Mouse (Mus musculus) heart, postnatal 0 days (tissue): ENCODE measurements around the gene Gpr35. TPM values are rescaled to one million over a fixed set of nuclear protein-coding genes. Genes with fewer than 3 reads are reported as not detected.

Experiments used
- ATAC-seq: fragments of 200-750 bp; cut with Nextera tagmentation; 2 replicates; pipeline ENCODE4 v1.8.0; 2017; ENCODE audit warnings: low read depth, moderate number of reproducible peaks, moderate library complexity; ENCODE audit not compliant: insufficient read depth
- DNase-seq: peaks from one replicate; pipeline ENCODE4 v3.0.0-alpha.2; 2016; ENCODE audit warnings: low spot score
- H3K27ac ChIP-seq: fragments of 300-500 bp; sonication (generic); 2 replicates; pipeline ENCODE4 v1.5.1; 2014; ENCODE audit warnings: low read depth, mild to moderate bottlenecking
- H3K27me3 ChIP-seq: fragments of 300-500 bp; sonication (generic); 2 replicates; pipeline ENCODE4 v1.6.1; 2014; ENCODE audit warnings: low read length, mixed read lengths; ENCODE audit not compliant: control insufficient read depth, insufficient read depth
- H3K36me3 ChIP-seq: fragments of 300-500 bp; sonication (generic); replicated peaks from 2 replicates; pipeline ENCODE4 v1.6.1; 2014; ENCODE audit warnings: low read length, mixed read lengths; ENCODE audit not compliant: control insufficient read depth, insufficient read depth
- H3K4me1 ChIP-seq: fragments of 300-500 bp; sonication (generic); 2 replicates; pipeline ENCODE4 v1.6.1; 2014; ENCODE audit warnings: antibody characterized with exemption; ENCODE audit not compliant: control insufficient read depth, insufficient read depth
- H3K4me2 ChIP-seq: fragments of 300-500 bp; sonication (generic); 2 replicates; pipeline ENCODE4 v1.6.1; 2014; ENCODE audit warnings: low read depth, mild to moderate bottlenecking, low read length, moderate library complexity
- H3K4me3 ChIP-seq: fragments of 300-500 bp; sonication (generic); 2 replicates; pipeline ENCODE4 v1.5.1; 2014; ENCODE audit warnings: low read depth, low read length
- H3K9ac ChIP-seq: fragments of 300-500 bp; sonication (generic); replicated peaks from 2 replicates; pipeline ENCODE4 v1.6.1; 2014; ENCODE audit warnings: low read depth, low read length, mixed read lengths
- H3K9me3 ChIP-seq: fragments of 300-500 bp; sonication (generic); replicated peaks from 2 replicates; pipeline ENCODE4 v1.6.1; 2016; ENCODE audit warnings: low read length; ENCODE audit not compliant: control insufficient read depth
- CTCF ChIP-seq: IDR thresholded peaks from 2 replicates; pipeline ENCODE4 v1.5.1; 2016; ENCODE audit warnings: antibody characterized with exemption, control low read depth, low read depth
- EP300 ChIP-seq: IDR thresholded peaks from 2 replicates; pipeline ENCODE4 v1.6.1; 2016; ENCODE audit warnings: antibody characterized with exemption, low read depth
- WGBS: fragments of 180-500 bp; shearing (Covaris S2); extraction: QIAGEN DNeasy Blood & Tissue Kit; methylation state at CpG from one replicate; pipeline ENCODE4 v1.1.7; 2014; 5-methylcytosine and 5-hydroxymethylcytosine counted together
- polyA plus RNA-seq: library from polyadenylated mRNA; unstranded; fragments of >200 nt; fragmentation: Nextera tagmentation; extraction: Ambion mirVana; gene quantifications from 2 replicates; pipeline ENCODE4 v1.2.1, GENCODE M21; 2015
- total RNA-seq: library from RNA; depleted of rRNA; stranded (reverse); fragments of >200 nt; gene quantifications from 2 replicates; pipeline ENCODE4 v1.2.3, GENCODE M21; 2014; ENCODE audit warnings: low replicate concordance

Gene Gpr35
- total and polyA plus RNA-seq, 2 experiments from 2014 or later: 0.23 to 0.34 TPM

GRCm38 (mm10) chr1:92934182-92934827 lies 16.4 kb upstream of the Gpr35 start, which contains the start of gene Capn10:
Gene Capn10 (plus strand): TSS chr1:92934376.
- peaks cover 23% of the 10 kb centered on the region for H3K4me1 ChIP-seq
- ATAC-seq (peak; percentile 98), DNase-seq (peak; percentile 95)
- peak within 1 kb of the TSS; percentile 70 for H3K4me3 ChIP-seq
- TF ChIP-seq EP300 (peak; percentile 81), CTCF (no peak)
- peak within 1 kb of the TSS; percentile 98 for H3K4me2 ChIP-seq
- no peaks in the 10 kb centered on the region for H3K9me3 ChIP-seq
- WGBS: under 1% methylated on average over 45 of the region's 45 CpGs
- H3K27ac ChIP-seq: peak within 1 kb of the TSS; percentile 93
- H3K27me3 ChIP-seq: no peaks in the 10 kb centered on the region
- H3K36me3 ChIP-seq: peaks cover 15% of the 10 kb centered on the region
- peak within 1 kb of the TSS; percentile 71 for H3K9ac ChIP-seq

- H3K4me1 ChIP-seq: peaks cover 17% of the 10 kb centered on the region
- no peak for ATAC-seq
- no peak for DNase-seq
- no peaks in the 10 kb centered on the region for H3K27me3 ChIP-seq
- no peaks in the 10 kb centered on the region for H3K9me3 ChIP-seq
- peak overlapping the region; percentile 98 for H3K4me2 ChIP-seq
- TF ChIP-seq EP300 (no peak), CTCF (no peak)
- peak overlapping the region; percentile 71 for H3K9ac ChIP-seq
- WGBS: 14% methylated on average over 10 of the region's 10 CpGs
- H3K36me3 ChIP-seq: peaks cover 25% of the 10 kb centered on the region
- peak overlapping the region; percentile 70 for H3K4me3 ChIP-seq
- peak overlapping the region; percentile 93 for H3K27ac ChIP-seq
These were observed 15.4 kb upstream of the Gpr35 start for GRCm38 (mm10) chr1:92935054-92935962.

GRCm38 (mm10) chr1:92935977-92936376 lies 14.7 kb upstream of the Gpr35 start:
- peaks cover 32% of the 10 kb centered on the region for H3K36me3 ChIP-seq
- H3K27ac ChIP-seq: no peak overlapping the region
- H3K4me2 ChIP-seq: peak overlapping the region; percentile 98
- DNase-seq (no peak), ATAC-seq (no peak)
- peak overlapping the region; percentile 70; the same call in 1 of the 2 replicates for H3K4me3 ChIP-seq
- WGBS: 25% methylated on average over 2 of the region's 2 CpGs
- peaks cover 15% of the 10 kb centered on the region for H3K4me1 ChIP-seq
- TF ChIP-seq CTCF (peak; percentile 12; the same call in 1 of the 2 replicates), EP300 (no peak)
- no peaks in the 10 kb centered on the region for H3K9me3 ChIP-seq
- H3K9ac ChIP-seq: no peak overlapping the region
- no peaks in the 10 kb centered on the region for H3K27me3 ChIP-seq

- H3K4me3 ChIP-seq: no peak overlapping the region
- H3K4me1 ChIP-seq: peaks cover 15% of the 10 kb centered on the region
- H3K4me2 ChIP-seq: no peak overlapping the region
- H3K27ac ChIP-seq: no peak overlapping the region
- no peak overlapping the region for H3K9ac ChIP-seq
- no peak for DNase-seq
- TF ChIP-seq EP300: no peak
- no peak for TF ChIP-seq CTCF
- H3K9me3 ChIP-seq: no peaks in the 10 kb centered on the region
- 86% methylated on average over 3 of the region's 3 CpGs for WGBS
- no peaks in the 10 kb centered on the region for H3K27me3 ChIP-seq
- ATAC-seq: no peak
- peaks cover 36% of the 10 kb centered on the region for H3K36me3 ChIP-seq
These were observed 14.2 kb upstream of the Gpr35 start for GRCm38 (mm10) chr1:92936467-92936866.

- Histone ChIP-seq H3K4me2 (no peak overlapping the region), H3K36me3 (peaks cover 48% of the 10 kb centered on the region), H3K9me3 (no peaks in the 10 kb centered on the region), H3K27ac (no peak overlapping the region), H3K27me3 (no peaks in the 10 kb centered on the region), H3K4me1 (peaks cover 15% of the 10 kb centered on the region), H3K9ac (no peak overlapping the region), H3K4me3 (no peak overlapping the region)
- TF ChIP-seq CTCF: no peak
- TF ChIP-seq EP300: no peak
- 91% methylated on average over 3 of the region's 3 CpGs for WGBS
- ATAC-seq (no peak), DNase-seq (no peak)
These were observed 12.9 kb upstream of the Gpr35 start for GRCm38 (mm10) chr1:92937797-92938196.
